Mouse (Mus musculus) heart, adult 2 months (tissue): Measurements from ENCODE around the gene Timm13.

Experiments
- CTCF ChIP-seq: fragments of 200-600 bp; IDR thresholded peaks from 2 replicates; pipeline ENCODE4 v1.8.1; 2022; ENCODE audit warnings: antibody characterized with exemption, mild to moderate bottlenecking, moderate library complexity
- EP300 ChIP-seq: fragments of 200-500 bp; IDR thresholded peaks from 2 replicates; pipeline ENCODE4 v1.6.1; 2011; ENCODE audit warnings: low read depth, low read length, control low read depth; ENCODE audit not compliant: insufficient read depth

DNA sequence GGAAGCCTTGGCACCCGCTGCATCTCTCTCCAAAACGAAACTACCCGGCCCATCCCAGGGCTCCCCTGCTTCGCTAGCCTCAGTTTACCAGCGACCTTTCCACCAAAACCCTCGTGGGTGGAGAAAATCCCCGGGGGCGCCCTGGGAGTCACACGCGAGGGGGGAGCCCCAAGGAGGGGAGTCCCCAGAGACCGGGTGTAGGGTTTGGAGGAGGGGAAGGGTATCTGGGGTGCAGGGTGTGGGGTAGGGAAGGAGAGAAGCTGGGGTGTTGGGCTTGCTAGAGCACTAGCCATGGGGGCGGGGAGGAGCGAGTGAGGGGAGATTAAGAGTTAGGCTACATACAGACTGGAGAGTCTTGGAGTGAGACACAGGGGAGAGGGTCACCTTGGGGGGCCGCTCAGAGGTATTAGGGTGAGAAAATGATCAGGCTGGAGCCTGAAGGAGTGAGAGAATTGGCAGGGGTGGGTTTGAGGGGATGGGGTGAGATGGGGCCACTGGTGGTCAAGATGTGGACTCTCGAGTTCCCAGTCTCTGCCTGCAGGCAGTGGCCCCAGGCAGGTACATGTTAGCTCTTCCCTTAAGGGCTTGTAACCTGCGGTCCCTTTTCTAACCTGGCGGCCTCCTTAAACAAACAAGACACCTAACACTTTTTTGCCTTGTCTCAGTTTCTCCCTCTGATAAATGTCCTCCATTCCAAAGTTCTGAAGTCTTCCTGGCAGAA lies 32.1 kb upstream of the Timm13 start:
- TF ChIP-seq CTCF (no peak), EP300 (no peak)
